Mouse (Mus musculus) thymus, adult 2 months (tissue): ENCODE results near the gene Pck2.

Source experiments
- CTCF ChIP-seq: fragments of 200-500 bp; IDR thresholded peaks from 2 replicates; pipeline ENCODE4 v1.5.1; 2012; ENCODE audit warnings: mild to moderate bottlenecking, control low read depth, low read length, moderate library complexity, borderline replicate concordance; ENCODE audit not compliant: control insufficient read depth, poor library complexity, insufficient read depth; ENCODE audit errors: extremely low read depth
- POLR2A ChIP-seq: fragments of 200-500 bp; IDR thresholded peaks from 2 replicates; pipeline ENCODE4 v1.6.1; 2012; ENCODE audit warnings: mild to moderate bottlenecking, low read length, control low read depth, moderate library complexity; ENCODE audit not compliant: control insufficient read depth, poor library complexity, insufficient read depth; ENCODE audit errors: extremely low read depth

DNA sequence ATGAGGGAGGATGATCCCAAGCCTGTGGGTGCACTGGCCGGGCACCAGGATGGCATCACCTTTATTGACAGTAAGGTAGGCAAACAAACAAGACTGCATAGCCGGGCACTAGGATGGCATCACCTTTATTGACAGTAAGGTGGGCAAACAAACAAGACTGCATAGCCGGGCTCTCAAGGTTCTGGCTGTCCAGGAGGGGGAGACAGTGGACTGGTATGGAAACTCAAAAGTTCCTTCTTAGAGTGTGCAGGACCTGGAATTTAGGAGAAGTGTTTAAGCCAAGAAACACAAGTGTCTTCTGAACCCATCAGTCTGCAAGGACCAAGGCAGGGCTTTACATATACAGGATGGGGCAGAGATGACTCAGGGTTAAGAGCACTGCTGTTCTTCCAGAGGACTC, 25.7 kb downstream of the Pck2 start:
- TF ChIP-seq POLR2A = no peak
- TF ChIP-seq CTCF = no peak
